Mouse (Mus musculus) thymus, adult 2 months (tissue): ENCODE measurements around the gene Pbxip1.

Experiments used
- CTCF ChIP-seq: fragments of 200-500 bp; IDR thresholded peaks from 2 replicates; pipeline ENCODE4 v1.5.1; 2012; ENCODE audit warnings: mild to moderate bottlenecking, control low read depth, low read length, moderate library complexity, borderline replicate concordance; ENCODE audit not compliant: control insufficient read depth, poor library complexity, insufficient read depth; ENCODE audit errors: extremely low read depth
- POLR2A ChIP-seq: fragments of 200-500 bp; IDR thresholded peaks from 2 replicates; pipeline ENCODE4 v1.6.1; 2012; ENCODE audit warnings: mild to moderate bottlenecking, low read length, control low read depth, moderate library complexity; ENCODE audit not compliant: control insufficient read depth, poor library complexity, insufficient read depth; ENCODE audit errors: extremely low read depth

- TF ChIP-seq CTCF (no peak), POLR2A (no peak)
Observed at GRCm38 (mm10) chr3:89440691-89441090, 4.2 kb downstream of the Pbxip1 start.
